Mouse (Mus musculus): ENCODE measurements at regions not wholly inside any gene's neighbourhood (a gene's known extent, or its start where the extent isn't known, plus 50 kb on each side); places are given as distances from the start of the nearest gene placed in this dataset.

DNA sequence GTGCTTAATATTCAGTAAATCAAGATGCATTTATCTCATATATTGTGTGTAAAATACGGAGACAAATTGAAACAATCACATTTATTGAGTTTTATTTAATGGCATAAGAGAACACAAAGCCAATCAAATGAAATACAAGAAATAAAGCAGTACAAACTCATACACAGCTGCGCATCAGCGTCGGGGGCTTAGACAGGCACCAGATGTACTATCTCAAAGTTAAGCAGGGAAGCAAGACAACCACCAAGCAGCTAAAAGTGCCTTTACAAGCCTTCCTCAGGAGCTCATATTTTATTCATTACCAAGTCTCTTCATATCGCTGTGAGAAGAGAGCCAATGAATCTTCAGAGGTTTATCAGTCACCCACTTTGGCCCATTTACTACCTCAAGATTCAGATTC is 107.0 kb upstream of the Apob start:
- Histone ChIP-seq H3K4me1 (ENCODE audit: control insufficient read depth, insufficient read depth, low read length) (no peaks in the 10 kb centered on the region), H3K9ac (ENCODE audit: low read depth, low read length) (no peak overlapping the region), H3K36me3 (ENCODE audit: control insufficient read depth, insufficient read depth, low read length) (no peaks in the 10 kb centered on the region), H3K79me2 (ENCODE audit: control insufficient read depth, insufficient read depth, low read length) (no peaks in the 10 kb centered on the region), H3K27me3 (ENCODE audit: control insufficient read depth, insufficient read depth, low read length) (no peaks in the 10 kb centered on the region), H3K4me3 (ENCODE audit: insufficient read depth, low read depth, low read length) (no peak overlapping the region), H3K27ac (replicated peaks; ENCODE audit: insufficient read depth, low read depth, low read length) (no peak overlapping the region)
- no peak for TF ChIP-seq POLR2A (IDR thresholded peaks at IDR 0.05; ENCODE audit: extremely low read depth, insufficient read depth, low read length)
- no peak for TF ChIP-seq CTCF (IDR thresholded peaks at IDR 0.05; ENCODE audit: low read depth, low read length)
- WGBS = 87% methylated on average over 5 of the region's 5 CpGs
- DNase-seq (ENCODE audit: extremely low read depth, low read depth, low spot score) = no peak

DNA sequence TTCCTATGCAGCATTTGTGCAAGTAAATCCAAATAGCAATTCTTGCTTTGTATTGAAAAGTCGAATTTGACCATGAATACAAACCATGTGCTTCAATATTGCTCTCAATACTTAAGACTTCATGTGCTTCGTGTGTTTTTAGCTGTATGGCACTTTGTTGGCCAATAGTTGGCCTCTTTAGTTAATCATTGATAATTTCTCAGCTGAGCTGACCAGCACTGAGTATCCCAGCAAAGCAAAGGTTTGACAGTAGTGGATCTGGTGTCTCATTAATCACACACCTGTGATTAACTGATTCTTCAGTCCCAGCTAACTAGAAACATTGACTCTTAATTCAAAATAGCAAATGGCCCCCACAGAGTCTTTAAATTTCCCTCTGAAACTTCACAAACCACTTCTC is 102.0 kb upstream of the Apob start:
- peak; percentile 62 for DNase-seq (ENCODE audit: extremely low read depth, low read depth, low spot score)
- 42% methylated on average over 2 of the region's 2 CpGs for whole genome bisulfite sequencing

DNA sequence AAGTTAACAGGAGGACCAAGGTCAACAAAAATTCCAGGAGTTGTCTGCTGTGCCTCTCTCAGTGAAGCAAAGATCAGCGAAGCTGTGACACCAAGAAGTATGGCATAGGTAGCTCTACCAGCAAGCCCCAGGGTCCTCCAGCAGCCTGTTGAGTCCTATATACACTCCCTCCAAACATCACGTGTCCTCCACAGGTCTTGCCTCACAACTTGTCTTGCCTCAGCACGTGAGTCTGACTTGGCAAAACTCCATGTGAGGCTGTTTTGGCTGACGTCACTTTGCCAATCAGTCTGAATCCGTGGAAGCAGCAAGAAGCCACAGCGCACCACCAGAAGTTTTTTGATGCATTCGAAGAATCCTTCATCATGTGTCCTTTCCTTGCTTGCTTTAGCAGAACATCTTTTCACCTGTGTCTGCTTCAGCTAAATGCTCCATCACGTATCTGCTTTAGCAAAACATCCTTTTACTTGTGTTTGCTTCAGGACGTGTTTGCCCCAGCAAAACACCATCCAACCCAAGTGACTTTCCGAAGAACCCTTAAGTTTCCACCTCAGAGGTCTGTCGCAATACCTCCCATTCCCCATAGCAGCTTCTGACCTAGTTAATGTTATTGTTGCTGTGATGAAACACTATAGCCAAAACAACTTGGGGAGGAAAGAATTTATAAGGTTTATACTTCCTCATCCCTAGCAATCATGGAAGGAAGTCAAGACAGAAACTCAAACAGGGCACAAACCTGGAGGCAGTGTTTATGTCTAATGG is 101.0 kb upstream of the Apob start:
- Histone ChIP-seq H3K9ac (ENCODE audit: low read depth, low read length) (no peak overlapping the region), H3K79me2 (ENCODE audit: control insufficient read depth, insufficient read depth, low read length) (no peaks in the 10 kb centered on the region), H3K4me1 (ENCODE audit: control insufficient read depth, insufficient read depth, low read length) (peaks cover 4% of the 10 kb centered on the region), H3K27me3 (ENCODE audit: control insufficient read depth, insufficient read depth, low read length) (no peaks in the 10 kb centered on the region), H3K27ac (replicated peaks; ENCODE audit: insufficient read depth, low read depth, low read length) (no peak overlapping the region), H3K4me3 (ENCODE audit: insufficient read depth, low read depth, low read length) (no peak overlapping the region), H3K36me3 (ENCODE audit: control insufficient read depth, insufficient read depth, low read length) (no peaks in the 10 kb centered on the region)
- peak; percentile 76 for DNase-seq (ENCODE audit: extremely low read depth, low read depth, low spot score)
- TF ChIP-seq CTCF (IDR thresholded peaks at IDR 0.05; ENCODE audit: low read depth, low read length) (no peak), POLR2A (IDR thresholded peaks at IDR 0.05; ENCODE audit: extremely low read depth, insufficient read depth, low read length) (no peak)
- 55% methylated on average over 11 of the region's 11 CpGs for WGBS

More for the DNA sequence above, 102.0 kb upstream of the Apob start:
- H3K27me3 ChIP-seq (ENCODE audit: control insufficient read depth, insufficient read depth, low read length) = no peaks in the 10 kb centered on the region
- no peaks in the 10 kb centered on the region for H3K36me3 ChIP-seq (ENCODE audit: control insufficient read depth, insufficient read depth, low read length)
- H3K79me2 ChIP-seq (ENCODE audit: control insufficient read depth, insufficient read depth, low read length) = no peaks in the 10 kb centered on the region
- no peak overlapping the region for H3K9ac ChIP-seq (ENCODE audit: low read depth, low read length)
- TF ChIP-seq POLR2A (IDR thresholded peaks at IDR 0.05; ENCODE audit: extremely low read depth, insufficient read depth, low read length) = no peak
- TF ChIP-seq CTCF (IDR thresholded peaks at IDR 0.05; ENCODE audit: low read depth, low read length) = no peak
- H3K4me1 ChIP-seq (ENCODE audit: control insufficient read depth, insufficient read depth, low read length) = peaks cover 4% of the 10 kb centered on the region
- no peak overlapping the region for H3K27ac ChIP-seq (replicated peaks; ENCODE audit: insufficient read depth, low read depth, low read length)
- H3K4me3 ChIP-seq (ENCODE audit: insufficient read depth, low read depth, low read length) = no peak overlapping the region

DNA sequence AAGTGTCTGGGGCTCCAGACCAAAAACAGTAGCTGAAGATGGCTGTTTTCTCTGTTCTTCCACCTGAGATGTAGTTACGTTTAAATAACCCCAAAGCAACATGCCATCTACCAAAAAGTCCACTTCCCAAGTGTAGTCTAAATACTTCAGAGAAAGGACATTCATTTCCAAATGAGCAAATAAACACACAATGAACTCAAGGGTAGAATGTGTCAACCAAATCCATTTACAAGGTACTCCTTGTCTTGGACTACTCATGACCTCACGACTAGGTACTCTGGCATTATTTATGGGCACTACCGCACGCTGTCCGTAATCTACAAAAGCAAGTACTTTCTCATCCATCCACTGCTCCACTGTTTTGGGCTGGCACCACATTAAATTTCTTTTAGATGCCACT is 98.7 kb upstream of the Apob start:
- H3K36me3 ChIP-seq (ENCODE audit: control insufficient read depth, insufficient read depth, low read length) = peaks cover 4% of the 10 kb centered on the region; the same call in 1 of the 2 replicates
- H3K27me3 ChIP-seq (ENCODE audit: control insufficient read depth, insufficient read depth, low read length) = no peaks in the 10 kb centered on the region
- H3K4me1 ChIP-seq (ENCODE audit: control insufficient read depth, insufficient read depth, low read length) = peaks cover 4% of the 10 kb centered on the region
- no peaks in the 10 kb centered on the region for H3K79me2 ChIP-seq (ENCODE audit: control insufficient read depth, insufficient read depth, low read length)
- H3K27ac ChIP-seq (replicated peaks; ENCODE audit: insufficient read depth, low read depth, low read length) = no peak overlapping the region
- no peak overlapping the region for H3K9ac ChIP-seq (ENCODE audit: low read depth, low read length)
- H3K4me3 ChIP-seq (ENCODE audit: insufficient read depth, low read depth, low read length) = no peak overlapping the region
- DNase-seq (ENCODE audit: extremely low read depth, low read depth, low spot score) = no peak
- 91% methylated on average over 5 of the region's 5 CpGs for WGBS
- TF ChIP-seq POLR2A (IDR thresholded peaks at IDR 0.05; ENCODE audit: extremely low read depth, insufficient read depth, low read length) (no peak), CTCF (IDR thresholded peaks at IDR 0.05; ENCODE audit: low read depth, low read length) (no peak)

DNA sequence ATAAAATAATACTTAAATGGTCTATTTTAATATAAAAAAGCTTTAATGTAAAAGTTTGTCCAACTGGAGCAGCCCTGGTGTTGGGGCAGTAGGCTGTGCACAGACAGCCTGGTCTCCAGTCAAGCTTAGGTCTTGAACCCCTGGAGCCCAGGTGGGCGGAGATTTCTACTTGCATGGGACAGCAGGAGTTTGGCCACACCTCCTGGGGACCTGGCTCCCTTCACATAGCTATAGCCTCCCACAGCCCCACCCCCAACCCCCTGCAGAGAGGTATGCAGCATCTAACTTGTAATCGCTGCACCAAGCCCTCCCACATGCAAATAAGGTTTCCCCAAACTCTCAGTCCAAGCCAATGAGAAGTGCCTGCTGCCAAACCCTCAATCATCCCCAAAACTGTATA is 81.3 kb upstream of the Apob start:
- H3K4me1 ChIP-seq (ENCODE audit: control insufficient read depth, insufficient read depth, low read length) = no peaks in the 10 kb centered on the region
- TF ChIP-seq CTCF (IDR thresholded peaks at IDR 0.05; ENCODE audit: low read depth, low read length) (no peak), POLR2A (IDR thresholded peaks at IDR 0.05; ENCODE audit: extremely low read depth, insufficient read depth, low read length) (no peak)

DNA sequence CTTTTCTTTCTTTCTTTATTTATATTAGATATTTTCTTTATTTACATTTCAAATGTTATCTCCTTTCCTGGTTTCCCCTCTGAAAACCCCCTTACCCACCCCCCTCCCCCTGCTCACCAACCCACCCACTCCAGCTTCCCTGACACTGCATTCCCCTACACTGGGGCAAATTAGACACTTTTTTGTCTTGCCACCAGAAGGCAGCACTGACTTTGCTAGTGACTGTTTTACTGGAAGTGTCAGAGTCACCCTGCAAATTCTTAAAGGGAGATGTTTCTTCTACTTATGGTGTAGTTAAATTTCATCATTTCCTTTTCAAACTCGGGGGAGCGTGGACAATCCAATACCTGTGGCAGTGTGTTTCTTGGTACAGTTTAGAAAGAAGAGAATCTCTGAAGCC is 72.1 kb upstream of the Apob start:
- H3K36me3 ChIP-seq (ENCODE audit: control insufficient read depth, insufficient read depth, low read length) = peaks cover 2% of the 10 kb centered on the region; the same call in 1 of the 2 replicates
- peak; percentile 62 for DNase-seq (ENCODE audit: extremely low read depth, low read depth, low spot score)
- no peak overlapping the region for H3K4me3 ChIP-seq (ENCODE audit: insufficient read depth, low read depth, low read length)
- no peak overlapping the region for H3K9ac ChIP-seq (ENCODE audit: low read depth, low read length)
- H3K27me3 ChIP-seq (ENCODE audit: control insufficient read depth, insufficient read depth, low read length) = no peaks in the 10 kb centered on the region
- TF ChIP-seq CTCF (IDR thresholded peaks at IDR 0.05; ENCODE audit: low read depth, low read length) (peak; percentile 44), POLR2A (IDR thresholded peaks at IDR 0.05; ENCODE audit: extremely low read depth, insufficient read depth, low read length) (no peak)
- 16% methylated on average over 2 of the region's 2 CpGs for WGBS
- H3K4me1 ChIP-seq (ENCODE audit: control insufficient read depth, insufficient read depth, low read length) = peaks cover 12% of the 10 kb centered on the region
- no peak overlapping the region for H3K27ac ChIP-seq (replicated peaks; ENCODE audit: insufficient read depth, low read depth, low read length)
- no peaks in the 10 kb centered on the region; the same call in 1 of the 2 replicates for H3K79me2 ChIP-seq (ENCODE audit: control insufficient read depth, insufficient read depth, low read length)

More for the DNA sequence above, 81.3 kb upstream of the Apob start:
- Histone ChIP-seq H3K36me3 (ENCODE audit: control insufficient read depth, insufficient read depth, low read length) (no peaks in the 10 kb centered on the region), H3K4me3 (ENCODE audit: insufficient read depth, low read depth, low read length) (no peak overlapping the region), H3K27ac (replicated peaks; ENCODE audit: insufficient read depth, low read depth, low read length) (no peak overlapping the region), H3K27me3 (ENCODE audit: control insufficient read depth, insufficient read depth, low read length) (no peaks in the 10 kb centered on the region), H3K9ac (ENCODE audit: low read depth, low read length) (no peak overlapping the region), H3K79me2 (ENCODE audit: control insufficient read depth, insufficient read depth, low read length) (peaks cover 3% of the 10 kb centered on the region)
- whole genome bisulfite sequencing = 86% methylated on average over 2 of the region's 2 CpGs
- no peak for DNase-seq (ENCODE audit: extremely low read depth, low read depth, low spot score)

Data from liver, adult 2 months (tissue).